Mouse (Mus musculus): ENCODE data around the gene Mrpl3. TPM values are rescaled to one million over a fixed set of nuclear protein-coding genes. Genes with fewer than 3 reads are reported as not detected.

Mrpl3 gene
- total and polyA plus RNA-seq, 2 experiments from 2014 or later: 66.0 to 97.1 TPM

DNA sequence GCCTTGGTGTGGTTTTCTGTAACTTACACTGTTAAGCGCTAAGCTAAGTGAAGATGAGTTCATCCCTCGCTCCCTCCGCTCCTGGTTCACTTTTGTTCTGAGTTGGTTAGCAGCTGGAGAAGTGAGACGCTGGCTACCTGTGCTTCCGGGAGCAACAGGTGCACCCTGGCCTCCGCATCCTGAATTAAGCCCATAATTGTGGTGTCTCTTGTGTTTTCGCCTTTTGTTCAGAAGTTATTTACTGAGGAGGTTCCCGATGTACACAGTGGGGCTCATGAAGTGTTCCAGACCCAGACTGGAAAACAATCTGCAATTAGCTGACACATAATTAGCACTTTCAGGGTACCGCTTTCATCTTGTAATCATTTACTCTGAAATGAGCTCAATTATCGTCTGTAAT, 16.1 kb downstream of the Mrpl3 start:
- ATAC-seq (ENCODE audit: low FRiP score): no peak
- H3K27me3 ChIP-seq (ENCODE audit: insufficient read depth, low read length): no peaks in the 10 kb centered on the region
- DNase-seq (ENCODE audit: low spot score): no peak
- H3K36me3 ChIP-seq (ENCODE audit: insufficient read depth, low read length): peaks cover 49% of the 10 kb centered on the region
- H3K4me1 ChIP-seq (ENCODE audit: insufficient read depth, low read length): no peaks in the 10 kb centered on the region
- no peaks in the 10 kb centered on the region for H3K9me3 ChIP-seq (ENCODE audit: low read length)
- no peak overlapping the region for H3K4me3 ChIP-seq (ENCODE audit: low read depth, low read length)
- no peak overlapping the region for H3K27ac ChIP-seq (ENCODE audit: low read depth, low read length)
- TF ChIP-seq CTCF (IDR thresholded peaks at IDR 0.05): no peak
- WGBS: 96% methylated on average over 10 of the region's 10 CpGs
- H3K9ac ChIP-seq (replicated peaks; ENCODE audit: low read length, poor library complexity, severe bottlenecking): no peak overlapping the region
- no peak overlapping the region for H3K4me2 ChIP-seq (ENCODE audit: low read depth, low read length, poor library complexity, severe bottlenecking)

GRCm38 (mm10) chr9:105072991-105073748, 20.1 kb downstream of the Mrpl3 start:
- Histone ChIP-seq H3K36me3 (ENCODE audit: insufficient read depth, low read length) (peaks cover 49% of the 10 kb centered on the region), H3K4me1 (ENCODE audit: insufficient read depth, low read length) (no peaks in the 10 kb centered on the region), H3K27me3 (ENCODE audit: insufficient read depth, low read length) (no peaks in the 10 kb centered on the region), H3K9ac (replicated peaks; ENCODE audit: low read length, poor library complexity, severe bottlenecking) (no peak overlapping the region), H3K9me3 (ENCODE audit: low read length) (no peaks in the 10 kb centered on the region), H3K4me3 (ENCODE audit: low read depth, low read length) (no peak overlapping the region), H3K27ac (ENCODE audit: low read depth, low read length) (no peak overlapping the region), H3K4me2 (ENCODE audit: low read depth, low read length, poor library complexity, severe bottlenecking) (no peak overlapping the region)
- 36% methylated on average over 4 of the region's 4 CpGs for WGBS
- TF ChIP-seq CTCF (IDR thresholded peaks at IDR 0.05): no peak
- ATAC-seq (ENCODE audit: low FRiP score) (no peak), DNase-seq (ENCODE audit: low spot score) (no peak)

DNA sequence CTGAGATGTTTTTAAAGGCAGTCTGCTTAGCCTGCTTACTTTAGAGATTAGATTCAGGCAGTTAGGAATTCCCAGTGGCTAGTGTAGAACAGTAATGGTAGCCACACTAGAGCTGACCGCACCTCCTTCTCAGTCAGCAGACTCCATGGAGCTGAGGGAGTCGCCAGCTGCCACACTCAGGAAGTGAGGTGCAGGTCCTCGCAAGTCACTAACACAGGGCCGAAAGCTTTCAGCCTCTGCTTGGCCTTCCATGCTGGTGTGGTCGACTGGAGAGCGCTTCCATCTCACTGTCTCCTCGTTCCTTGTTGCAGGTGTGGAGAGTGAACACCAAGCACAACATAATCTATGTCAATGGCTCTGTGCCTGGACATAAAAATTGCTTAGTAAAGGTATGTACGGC, 21.8 kb downstream of the Mrpl3 start:
- 91% methylated on average over 8 of the region's 8 CpGs for WGBS
- Histone ChIP-seq H3K27me3 (ENCODE audit: insufficient read depth, low read length) (no peaks in the 10 kb centered on the region), H3K36me3 (ENCODE audit: insufficient read depth, low read length) (peaks cover 41% of the 10 kb centered on the region), H3K4me2 (ENCODE audit: low read depth, low read length, poor library complexity, severe bottlenecking) (no peak overlapping the region), H3K9ac (replicated peaks; ENCODE audit: low read length, poor library complexity, severe bottlenecking) (no peak overlapping the region), H3K27ac (ENCODE audit: low read depth, low read length) (no peak overlapping the region), H3K4me1 (ENCODE audit: insufficient read depth, low read length) (no peaks in the 10 kb centered on the region), H3K9me3 (ENCODE audit: low read length) (no peaks in the 10 kb centered on the region), H3K4me3 (ENCODE audit: low read depth, low read length) (no peak overlapping the region)
- no peak for TF ChIP-seq CTCF (IDR thresholded peaks at IDR 0.05)
- ATAC-seq (ENCODE audit: low FRiP score) (no peak), DNase-seq (ENCODE audit: low spot score) (no peak)

DNA sequence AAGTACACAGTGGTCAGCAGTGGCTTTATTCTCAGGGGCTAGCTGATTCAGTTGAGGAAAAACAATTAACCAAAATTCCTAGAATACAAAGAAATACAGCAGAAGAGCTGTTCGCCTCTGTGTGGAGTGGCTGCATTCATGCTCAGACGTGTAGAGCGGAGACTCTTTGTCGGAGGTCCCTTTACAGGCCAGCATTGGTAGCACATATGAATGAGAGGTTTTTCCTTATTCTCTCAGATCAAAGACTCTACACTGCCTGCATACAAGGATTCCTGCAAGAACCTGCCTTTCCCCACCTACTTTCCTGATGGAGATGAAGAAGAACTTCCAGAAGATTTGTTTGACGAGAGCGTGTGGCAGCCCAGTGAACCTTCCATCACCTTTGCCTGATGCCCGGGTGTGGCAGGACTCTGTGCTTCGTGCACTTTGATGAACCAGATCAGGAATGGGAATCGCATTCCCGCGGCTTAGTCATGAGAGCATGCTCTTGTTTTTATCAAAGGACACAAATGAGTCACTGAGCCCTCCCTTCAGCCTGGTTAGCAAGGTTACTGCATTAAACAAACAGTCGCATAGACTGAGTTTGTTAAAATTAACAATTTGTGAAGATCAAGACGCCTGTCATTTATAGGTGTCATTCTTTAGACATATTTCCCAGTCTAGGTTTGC, 23.9 kb downstream of the Mrpl3 start:
- Histone ChIP-seq H3K4me3 (ENCODE audit: low read depth, low read length) (no peak overlapping the region), H3K4me2 (ENCODE audit: low read depth, low read length, poor library complexity, severe bottlenecking) (no peak overlapping the region), H3K27me3 (ENCODE audit: insufficient read depth, low read length) (no peaks in the 10 kb centered on the region), H3K4me1 (ENCODE audit: insufficient read depth, low read length) (no peaks in the 10 kb centered on the region), H3K36me3 (ENCODE audit: insufficient read depth, low read length) (peaks cover 29% of the 10 kb centered on the region), H3K9ac (replicated peaks; ENCODE audit: low read length, poor library complexity, severe bottlenecking) (no peak overlapping the region), H3K27ac (ENCODE audit: low read depth, low read length) (no peak overlapping the region), H3K9me3 (ENCODE audit: low read length) (no peaks in the 10 kb centered on the region)
- TF ChIP-seq CTCF (IDR thresholded peaks at IDR 0.05): no peak
- 94% methylated on average over 13 of the region's 13 CpGs for WGBS
- ATAC-seq (ENCODE audit: low FRiP score): no peak
- DNase-seq (ENCODE audit: low spot score): no peak

DNA sequence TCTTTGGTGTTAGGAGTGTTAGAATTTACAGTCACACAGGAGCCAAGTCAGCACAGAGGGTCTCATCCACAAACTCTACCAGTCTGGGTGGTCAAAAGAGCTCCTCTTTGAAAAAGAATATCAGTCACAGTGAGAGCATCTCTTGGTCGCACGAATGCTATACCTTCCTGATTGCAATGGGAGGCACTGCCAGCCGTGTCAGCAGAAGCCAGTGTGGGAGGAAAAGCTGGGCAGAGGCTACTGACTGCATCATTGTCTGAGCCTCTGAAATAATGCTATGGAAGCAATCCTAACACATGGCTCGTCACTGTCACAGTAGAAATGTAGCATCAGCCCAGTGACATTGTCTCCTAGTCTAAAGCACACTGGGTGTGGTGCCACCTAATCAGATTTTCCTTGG, 25.4 kb downstream of the Mrpl3 start:
- H3K27ac ChIP-seq (ENCODE audit: low read depth, low read length): no peak overlapping the region
- TF ChIP-seq CTCF (IDR thresholded peaks at IDR 0.05): no peak
- H3K4me2 ChIP-seq (ENCODE audit: low read depth, low read length, poor library complexity, severe bottlenecking): no peak overlapping the region
- no peaks in the 10 kb centered on the region for H3K27me3 ChIP-seq (ENCODE audit: insufficient read depth, low read length)
- peaks cover 28% of the 10 kb centered on the region for H3K36me3 ChIP-seq (ENCODE audit: insufficient read depth, low read length)
- ATAC-seq (ENCODE audit: low FRiP score) (no peak), DNase-seq (ENCODE audit: low spot score) (no peak)
- H3K4me1 ChIP-seq (ENCODE audit: insufficient read depth, low read length): no peaks in the 10 kb centered on the region
- 88% methylated on average over 4 of the region's 4 CpGs for WGBS
- no peak overlapping the region for H3K9ac ChIP-seq (replicated peaks; ENCODE audit: low read length, poor library complexity, severe bottlenecking)
- no peaks in the 10 kb centered on the region for H3K9me3 ChIP-seq (ENCODE audit: low read length)
- H3K4me3 ChIP-seq (ENCODE audit: low read depth, low read length): no peak overlapping the region

DNA sequence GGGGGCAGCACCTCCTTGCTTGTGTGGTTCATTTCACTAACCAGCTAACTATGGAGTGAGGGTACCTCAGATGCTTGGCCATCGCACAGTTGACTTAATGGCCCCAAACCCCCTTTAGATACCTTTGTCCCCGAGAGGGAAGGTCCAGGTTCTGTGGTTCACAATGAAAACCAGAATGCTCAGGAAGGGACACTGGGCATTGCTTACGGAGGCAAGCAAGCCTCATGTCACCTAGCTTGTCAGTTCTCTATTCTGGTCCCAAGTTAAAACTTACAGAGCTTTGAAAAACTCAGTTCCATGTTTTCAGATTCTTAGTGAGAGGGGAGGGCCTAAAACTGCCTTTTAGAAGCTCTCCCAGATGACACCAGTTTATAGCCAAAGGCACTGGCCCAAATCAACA, 27.2 kb downstream of the Mrpl3 start:
- 96% methylated on average over 3 of the region's 3 CpGs for WGBS
- Histone ChIP-seq H3K4me2 (ENCODE audit: low read depth, low read length, poor library complexity, severe bottlenecking) (no peak overlapping the region), H3K36me3 (ENCODE audit: insufficient read depth, low read length) (peaks cover 17% of the 10 kb centered on the region), H3K4me3 (ENCODE audit: low read depth, low read length) (no peak overlapping the region), H3K9me3 (ENCODE audit: low read length) (no peaks in the 10 kb centered on the region), H3K4me1 (ENCODE audit: insufficient read depth, low read length) (no peaks in the 10 kb centered on the region), H3K27me3 (ENCODE audit: insufficient read depth, low read length) (no peaks in the 10 kb centered on the region), H3K27ac (ENCODE audit: low read depth, low read length) (no peak overlapping the region), H3K9ac (replicated peaks; ENCODE audit: low read length, poor library complexity, severe bottlenecking) (no peak overlapping the region)
- ATAC-seq (ENCODE audit: low FRiP score): no peak
- DNase-seq (ENCODE audit: low spot score): no peak
- TF ChIP-seq CTCF (IDR thresholded peaks at IDR 0.05): no peak

Data from midbrain, postnatal 0 days (tissue).